Mouse (Mus musculus) kidney, adult 2 months (tissue): ENCODE measurements at regions not wholly inside any gene's neighbourhood (a gene's known extent, or its start where the extent isn't known, plus 50 kb on each side); places are given as distances from the start of the nearest gene placed in this dataset.

Source experiments
- CTCF ChIP-seq: fragments of 200-500 bp; conservative IDR thresholded peaks from 2 replicates; pipeline ENCODE4 v1.5.1; 2011; ENCODE audit warnings: low read depth, mild to moderate bottlenecking, control low read depth, low read length, moderate library complexity, mixed read lengths; ENCODE audit not compliant: insufficient read depth, insufficient read length
- POLR2A ChIP-seq: fragments of 200-500 bp; IDR thresholded peaks from one replicate; pipeline ENCODE4 v1.6.1; 2011; ENCODE audit warnings: low read depth, low read length, control low read depth

- TF ChIP-seq CTCF (no peak), POLR2A (no peak)
These were observed 252.0 kb upstream of the Jun start for GRCm38 (mm10) chr4:95304006-95304405.
